Mouse (Mus musculus) left cerebral cortex, adult 9 months (tissue): ENCODE results near the gene Nfasc.

Source experiments
- DNase-seq, 2 experiments: peaks; one replicate each; pipeline ENCODE4 v3.0.0; 2022; ENCODE audit warnings: low spot score in 2 of 2

Gene Nfasc

GRCm38 (mm10) chr1:132733873-132734447, 7.6 kb downstream of the Nfasc start:
- no peak for DNase-seq

GRCm38 (mm10) chr1:132732307-132732706, 9.3 kb downstream of the Nfasc start:
- DNase-seq: peak in 1 of 2 experiments; percentile 53

- DNase-seq: peak; percentile 59 to 75
These were observed 14.0 kb downstream of the Nfasc start for GRCm38 (mm10) chr1:132727548-132727947.

GRCm38 (mm10) chr1:132722362-132722761, 19.2 kb downstream of the Nfasc start:
- no peak for DNase-seq

GRCm38 (mm10) chr1:132721266-132721665, 20.3 kb downstream of the Nfasc start:
- no peak for DNase-seq

GRCm38 (mm10) chr1:132718225-132718624, 23.4 kb downstream of the Nfasc start:
- DNase-seq: no peak

- no peak for DNase-seq
These were observed 26.6 kb downstream of the Nfasc start for GRCm38 (mm10) chr1:132715044-132715443.

GRCm38 (mm10) chr1:132709419-132709818, 32.2 kb downstream of the Nfasc start:
- peak in 1 of 2 experiments; percentile 35 for DNase-seq

GRCm38 (mm10) chr1:132707301-132707700, 34.3 kb downstream of the Nfasc start:
- DNase-seq: no peak

GRCm38 (mm10) chr1:132703467-132703866, 38.1 kb downstream of the Nfasc start:
- DNase-seq: no peak

- DNase-seq: no peak
These were observed 44.7 kb downstream of the Nfasc start for GRCm38 (mm10) chr1:132696926-132697325.

GRCm38 (mm10) chr1:132696232-132696631, 45.4 kb downstream of the Nfasc start:
- DNase-seq: no peak

GRCm38 (mm10) chr1:132694007-132694406, 47.6 kb downstream of the Nfasc start:
- DNase-seq: no peak

- no peak for DNase-seq
These were observed 52.4 kb downstream of the Nfasc start for GRCm38 (mm10) chr1:132689181-132689580.

- no peak for DNase-seq
These were observed 62.7 kb downstream of the Nfasc start for GRCm38 (mm10) chr1:132678935-132679334.

GRCm38 (mm10) chr1:132678076-132678475, 63.5 kb downstream of the Nfasc start:
- no peak for DNase-seq

- DNase-seq: no peak
These were observed 68.9 kb downstream of the Nfasc start for GRCm38 (mm10) chr1:132672704-132673103.

- no peak for DNase-seq
These were observed 72.4 kb downstream of the Nfasc start for GRCm38 (mm10) chr1:132669200-132669599.

GRCm38 (mm10) chr1:132660354-132660753, 81.2 kb downstream of the Nfasc start:
- no peak for DNase-seq

GRCm38 (mm10) chr1:132659604-132660003, 82.0 kb downstream of the Nfasc start:
- DNase-seq: peak in 1 of 2 experiments; percentile 62

- peak; percentile 49 to 60 for DNase-seq
These were observed 86.0 kb downstream of the Nfasc start for GRCm38 (mm10) chr1:132655611-132656010.

- DNase-seq: no peak
These were observed 86.8 kb downstream of the Nfasc start for GRCm38 (mm10) chr1:132654769-132655168.

GRCm38 (mm10) chr1:132653841-132654457, 87.6 kb downstream of the Nfasc start:
- DNase-seq: peak; percentile 69 to 75

GRCm38 (mm10) chr1:132653161-132653560, 88.4 kb downstream of the Nfasc start:
- DNase-seq: no peak
